8 mouse cellular contexts compared by ENCODE assay signal in the genomic region with DNA sequence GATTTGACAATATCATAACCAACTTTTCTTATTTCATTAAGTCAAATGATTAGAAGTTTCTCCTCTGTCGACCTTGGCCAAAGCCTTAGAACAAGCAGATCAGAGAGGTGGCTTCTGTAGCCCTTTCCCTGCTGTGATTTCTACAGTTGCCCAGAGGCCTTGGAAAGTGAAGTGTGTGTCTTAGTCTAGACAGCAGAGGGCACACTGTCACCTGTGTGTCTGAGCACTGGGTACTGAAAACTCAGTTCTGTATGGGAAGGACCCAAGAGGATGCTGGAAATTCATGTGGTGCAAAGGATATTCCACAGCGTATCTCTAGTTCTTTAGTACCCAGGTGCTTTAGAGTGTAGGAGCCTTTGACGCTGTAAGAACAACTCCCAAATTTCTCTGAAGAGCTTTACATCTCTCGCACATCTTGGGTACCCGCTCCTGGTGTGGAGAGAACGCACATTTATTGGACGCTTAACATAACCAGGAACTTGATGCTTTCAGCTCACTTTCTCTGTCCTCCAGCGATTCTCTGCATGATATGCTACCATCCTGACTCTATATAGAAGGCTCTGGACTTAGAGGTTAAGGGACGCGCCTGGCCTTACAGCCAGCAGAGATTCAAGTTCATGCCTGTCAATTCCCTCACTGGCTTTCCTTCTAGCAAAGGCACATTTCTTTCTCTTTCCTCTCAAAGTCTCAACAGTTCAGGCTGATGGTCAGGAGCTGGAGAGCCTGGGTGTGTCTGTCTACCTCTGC.
DNase-seq lines count a peak whose midpoint lies in the region; ATAC-seq and TF ChIP-seq lines count a peak whose summit lies in the region.

No protein-coding gene starts in this region.

- no peak for ATAC-seq in lung, embryonic 14.5 days (ENCODE audit: insufficient read depth)
- ATAC-seq in heart, embryonic 12.5 days (ENCODE audit: insufficient number of reproducible peaks, low FRiP score) = peak; percentile 48; the same call in 1 of the 2 replicates
- peak; percentile 75 for ATAC-seq in midbrain, embryonic 14.5 days (ENCODE audit: low FRiP score, low TSS enrichment)

- no peak overlapping the region for H3K9ac ChIP-seq in lung, embryonic 14.5 days
- no peak overlapping the region for H3K9ac ChIP-seq in heart, embryonic 12.5 days
- no peak overlapping the region for H3K9ac ChIP-seq in midbrain, embryonic 14.5 days (replicated peaks; ENCODE audit: low read length)

- no peaks in the 10 kb centered on the region for H3K4me1 ChIP-seq in lung, embryonic 14.5 days (ENCODE audit: insufficient read depth)
- no peaks in the 10 kb centered on the region for H3K4me1 ChIP-seq in heart, embryonic 12.5 days (replicated peaks)
- no peaks in the 10 kb centered on the region for H3K4me1 ChIP-seq in midbrain, embryonic 14.5 days (ENCODE audit: control insufficient read depth, insufficient read depth, low read length)

- 71% methylated on average over 10 of the region's 10 CpGs for WGBS in lung, embryonic 14.5 days
- 63% methylated on average over 10 of the region's 10 CpGs for WGBS in heart, embryonic 12.5 days
- 58% methylated on average over 10 of the region's 10 CpGs for WGBS in midbrain, embryonic 14.5 days

- H3K27me3 ChIP-seq in lung, embryonic 14.5 days (ENCODE audit: insufficient read depth, low read length) = no peaks in the 10 kb centered on the region
- peaks cover 4% of the 10 kb centered on the region; the same call in 1 of the 2 replicates for H3K27me3 ChIP-seq in heart, embryonic 12.5 days (replicated peaks)
- H3K27me3 ChIP-seq in midbrain, embryonic 14.5 days (ENCODE audit: control insufficient read depth, insufficient read depth, low read length) = 0 out of 2 replicates have a peak, but pooled peaks cover 3% of the 10 kb centered on the region

- peak; percentile 50 for DNase-seq in lung, embryonic 14.5 days
- no peak for DNase-seq in lung, postnatal 25 days (ENCODE audit: low spot score)
- peak; percentile 40 to 61 for DNase-seq in cerebellum, postnatal 25 days
- peak; percentile 36 to 69 for DNase-seq in layer of hippocampus, postnatal 14 days (ENCODE audit: low spot score in 2 of 2)
- peak; percentile 77 for DNase-seq in midbrain, embryonic 14.5 days
- no peak for DNase-seq in urinary bladder, postnatal 4 days (ENCODE audit: low spot score in 2 of 2)
- DNase-seq in T-cell, adult 2 months (ENCODE audit: low spot score) = no peak

- no peak overlapping the region for H3K4me2 ChIP-seq in lung, embryonic 14.5 days
- H3K4me2 ChIP-seq in heart, embryonic 12.5 days = no peak overlapping the region
- no peak overlapping the region for H3K4me2 ChIP-seq in midbrain, embryonic 14.5 days (ENCODE audit: low read length)

- TF ChIP-seq CTCF in lung, embryonic 14.5 days (IDR thresholded peaks at IDR 0.05; ENCODE audit: low read depth) = peak; percentile 64

- no peak overlapping the region for H3K4me3 ChIP-seq in lung, embryonic 14.5 days (ENCODE audit: low read depth, low read length)
- no peak overlapping the region for H3K4me3 ChIP-seq in heart, embryonic 12.5 days
- H3K4me3 ChIP-seq in midbrain, embryonic 14.5 days (replicated peaks; ENCODE audit: low read depth, low read length) = no peak overlapping the region

- no peaks in the 10 kb centered on the region for H3K9me3 ChIP-seq in lung, embryonic 14.5 days (ENCODE audit: low read depth, low read length)
- no peaks in the 10 kb centered on the region for H3K9me3 ChIP-seq in heart, embryonic 12.5 days (replicated peaks)
- no peaks in the 10 kb centered on the region for H3K9me3 ChIP-seq in midbrain, embryonic 14.5 days (ENCODE audit: control insufficient read depth, low read length)

- H3K36me3 ChIP-seq in lung, embryonic 14.5 days (ENCODE audit: insufficient read depth) = no peaks in the 10 kb centered on the region
- no peaks in the 10 kb centered on the region for H3K36me3 ChIP-seq in heart, embryonic 12.5 days
- no peaks in the 10 kb centered on the region for H3K36me3 ChIP-seq in midbrain, embryonic 14.5 days (ENCODE audit: control insufficient read depth, insufficient read depth, low read length)

- no peak overlapping the region for H3K27ac ChIP-seq in lung, embryonic 14.5 days (ENCODE audit: low read depth)
- no peak overlapping the region for H3K27ac ChIP-seq in heart, embryonic 12.5 days (ENCODE audit: poor library complexity, severe bottlenecking)
- H3K27ac ChIP-seq in midbrain, embryonic 14.5 days (replicated peaks; ENCODE audit: low read depth, low read length) = no peak overlapping the region

Comparison
In these comparisons a context has a peak if more than half of its experiments do, and no peak if none do; other contexts are left out.
1. DNase-seq: peak in lung, embryonic 14.5 days (single experiment), cerebellum, postnatal 25 days (2 of 2), layer of hippocampus, postnatal 14 days (2 of 2) and midbrain, embryonic 14.5 days (single experiment); none in lung, postnatal 25 days (single experiment), urinary bladder, postnatal 4 days (0 of 2) and T-cell, adult 2 months (single experiment).